Mouse (Mus musculus) small intestine, adult 2 months (tissue): ENCODE data around the gene Rassf9.

Experiments used
- CTCF ChIP-seq: fragments of 200-500 bp; IDR thresholded peaks from 2 replicates; pipeline ENCODE4 v1.5.1; 2012; ENCODE audit warnings: low read depth, mild to moderate bottlenecking, control low read depth, inconsistent platforms, low read length, moderate library complexity, mixed read lengths; ENCODE audit not compliant: insufficient replicate concordance, insufficient read length; ENCODE audit errors: extremely low read depth
- POLR2A ChIP-seq: fragments of 200-500 bp; IDR thresholded peaks from 2 replicates; pipeline ENCODE4 v1.6.1; 2012; ENCODE audit warnings: low read depth, mild to moderate bottlenecking, control low read depth, inconsistent platforms, low read length, moderate library complexity

GRCm38 (mm10) chr10:102490386-102490785 lies 21.6 kb upstream of the Rassf9 start, which contains the start of gene Nts:
- TF ChIP-seq CTCF (no peak), POLR2A (no peak)
